Mouse (Mus musculus): ENCODE measurements around the gene Egln2. TPM values are rescaled to one million over a fixed set of nuclear protein-coding genes. Genes with fewer than 3 reads are reported as not detected.

Gene Egln2
- polyA plus RNA-seq, 1 experiment from 2014 or later, result 92.2 TPM

GRCm38 (mm10) chr7:27124969-27125368, 41.6 kb downstream of the Egln2 start:
- Histone ChIP-seq H3K9ac (no peak overlapping the region), H3K4me3 (replicated peaks) (no peak overlapping the region), H3K27me3 (no peaks in the 10 kb centered on the region), H3K36me3 (replicated peaks) (no peaks in the 10 kb centered on the region), H3K4me1 (no peaks in the 10 kb centered on the region), H3K9me3 (no peaks in the 10 kb centered on the region), H3K27ac (no peak overlapping the region), H3K4me2 (no peak overlapping the region)
- no peak for ATAC-seq (ENCODE audit: low FRiP score)
- WGBS, result 88% methylated on average over 4 of the region's 4 CpGs

- 83% methylated on average over 5 of the region's 5 CpGs for WGBS
- H3K9ac ChIP-seq, result no peak overlapping the region
- H3K4me1 ChIP-seq, result no peaks in the 10 kb centered on the region
- H3K36me3 ChIP-seq (replicated peaks), result no peaks in the 10 kb centered on the region
- no peak overlapping the region for H3K4me2 ChIP-seq
- no peak overlapping the region for H3K27ac ChIP-seq
- H3K27me3 ChIP-seq, result no peaks in the 10 kb centered on the region
- ATAC-seq (ENCODE audit: low FRiP score), result no peak
- no peak overlapping the region for H3K4me3 ChIP-seq (replicated peaks)
- no peaks in the 10 kb centered on the region for H3K9me3 ChIP-seq
Observed at GRCm38 (mm10) chr7:27124305-27124832, 42.2 kb downstream of the Egln2 start.

- ATAC-seq (ENCODE audit: low FRiP score), result no peak
- Histone ChIP-seq H3K4me2 (no peak within 1 kb of the TSS), H3K4me3 (replicated peaks) (no peak within 1 kb of the TSS), H3K4me1 (no peaks in the 10 kb centered on the region), H3K9ac (no peak within 1 kb of the TSS), H3K36me3 (replicated peaks) (no peaks in the 10 kb centered on the region), H3K27me3 (no peaks in the 10 kb centered on the region), H3K9me3 (no peaks in the 10 kb centered on the region), H3K27ac (no peak within 1 kb of the TSS)
Observed at GRCm38 (mm10) chr7:27119676-27120075, 46.9 kb downstream of the Egln2 start, which contains the start of gene Cyp2f2. Gene Cyp2f2 (plus strand): TSS chr7:27119909.

GRCm38 (mm10) chr7:27118033-27118511, 48.5 kb downstream of the Egln2 start:
- Histone ChIP-seq H3K4me3 (replicated peaks) (no peak overlapping the region), H3K4me2 (no peak overlapping the region), H3K27ac (no peak overlapping the region), H3K9me3 (no peaks in the 10 kb centered on the region), H3K4me1 (no peaks in the 10 kb centered on the region), H3K36me3 (replicated peaks) (no peaks in the 10 kb centered on the region), H3K27me3 (no peaks in the 10 kb centered on the region), H3K9ac (no peak overlapping the region)
- 70% methylated on average over 4 of the region's 4 CpGs for WGBS
- ATAC-seq (ENCODE audit: low FRiP score), result no peak

GRCm38 (mm10) chr7:27111987-27112386, 54.6 kb downstream of the Egln2 start:
- WGBS, result 71% methylated on average over 3 of the region's 3 CpGs
- H3K27me3 ChIP-seq, result no peaks in the 10 kb centered on the region
- no peaks in the 10 kb centered on the region for H3K36me3 ChIP-seq (replicated peaks)
- H3K4me1 ChIP-seq, result no peaks in the 10 kb centered on the region
- H3K27ac ChIP-seq, result no peak overlapping the region
- no peak overlapping the region for H3K4me2 ChIP-seq
- no peak overlapping the region for H3K4me3 ChIP-seq (replicated peaks)
- no peak overlapping the region for H3K9ac ChIP-seq
- ATAC-seq (ENCODE audit: low FRiP score), result no peak
- 0 out of 2 replicates have a peak, but pooled peaks cover 6% of the 10 kb centered on the region for H3K9me3 ChIP-seq

- no peak overlapping the region for H3K4me2 ChIP-seq
- H3K27ac ChIP-seq, result no peak overlapping the region
- no peaks in the 10 kb centered on the region for H3K27me3 ChIP-seq
- H3K9ac ChIP-seq, result no peak overlapping the region
- ATAC-seq (ENCODE audit: low FRiP score), result no peak
- H3K9me3 ChIP-seq, result 0 out of 2 replicates have a peak, but pooled peaks cover 6% of the 10 kb centered on the region
- WGBS, result 86% methylated on average over 1 of the region's 1 CpGs
- no peaks in the 10 kb centered on the region for H3K4me1 ChIP-seq
- no peaks in the 10 kb centered on the region for H3K36me3 ChIP-seq (replicated peaks)
- no peak overlapping the region for H3K4me3 ChIP-seq (replicated peaks)
Observed at GRCm38 (mm10) chr7:27111038-27111437, 55.6 kb downstream of the Egln2 start.

- H3K9ac ChIP-seq, result no peak overlapping the region
- no peak overlapping the region for H3K4me2 ChIP-seq
- no peak overlapping the region for H3K4me3 ChIP-seq (replicated peaks)
- H3K27me3 ChIP-seq, result no peaks in the 10 kb centered on the region
- H3K36me3 ChIP-seq (replicated peaks), result no peaks in the 10 kb centered on the region
- ATAC-seq (ENCODE audit: low FRiP score), result no peak
- 0 out of 2 replicates have a peak, but pooled peaks cover 6% of the 10 kb centered on the region for H3K9me3 ChIP-seq
- no peak overlapping the region for H3K27ac ChIP-seq
- no peaks in the 10 kb centered on the region for H3K4me1 ChIP-seq
Observed at GRCm38 (mm10) chr7:27110327-27110726, 56.3 kb downstream of the Egln2 start.

MicroRNA genes within 50 kb of the gene (microRNA counts, 519-probe panel; counts per million panel counts)
- microRNA mmu-miR-1191, result not detected

Small RNA genes within 50 kb of the gene (microRNA-seq; reads per million reads assigned to microRNA genes)
- 8.0 reads per million, percentile 24 among the genes with 10 or more reads in this experiment for gene Mir1191
- not detected for gene Mir3101

Other genes with a start within 250 kb of the Egln2 start
- gene Cyp2a22, start 227.4 kb downstream of the Egln2 start, polyA plus RNA-seq (2016; fragmentation: Nextera tagmentation; extraction: Ambion mirVana), result not detected in 2 replicates
- not detected in 2 replicates for gene Cyp2a12, start 137.7 kb downstream of the Egln2 start, polyA plus RNA-seq (2016; fragmentation: Nextera tagmentation; extraction: Ambion mirVana)
- gene Cyp2f2, start 46.9 kb downstream of the Egln2 start, polyA plus RNA-seq (2016; fragmentation: Nextera tagmentation; extraction: Ambion mirVana), result not detected in 2 replicates
- 0.15 and 0.34 TPM in 2 replicates for gene Cyp2t4, start 13.1 kb downstream of the Egln2 start, polyA plus RNA-seq (2016; fragmentation: Nextera tagmentation; extraction: Ambion mirVana)
- 69.4 and 70.4 TPM in 2 replicates for gene Rab4b, start 12.1 kb upstream of the Egln2 start, polyA plus RNA-seq (2016; fragmentation: Nextera tagmentation; extraction: Ambion mirVana)
- 0.59 TPM in 1 of 2 replicates, not detected in the other for gene Gm21983, start 14.3 kb upstream of the Egln2 start, polyA plus RNA-seq (2016; fragmentation: Nextera tagmentation; extraction: Ambion mirVana)
- gene Mia, start 14.4 kb upstream of the Egln2 start, polyA plus RNA-seq (2016; fragmentation: Nextera tagmentation; extraction: Ambion mirVana), result 9.0 and 11.7 TPM in 2 replicates
- 3.9 and 4.1 TPM in 2 replicates for gene BC024978, start 29.0 kb upstream of the Egln2 start, polyA plus RNA-seq (2016; fragmentation: Nextera tagmentation; extraction: Ambion mirVana)
- gene Snrpa, start 29.5 kb upstream of the Egln2 start, polyA plus RNA-seq (2016; fragmentation: Nextera tagmentation; extraction: Ambion mirVana), result 302 and 306 TPM in 2 replicates
- 6.3 and 7.5 TPM in 2 replicates for gene Itpkc, start 61.9 kb upstream of the Egln2 start, polyA plus RNA-seq (2016; fragmentation: Nextera tagmentation; extraction: Ambion mirVana)
- gene Coq8b, start 66.2 kb upstream of the Egln2 start, polyA plus RNA-seq (2016; fragmentation: Nextera tagmentation; extraction: Ambion mirVana), result 20.2 and 21.0 TPM in 2 replicates
- gene Numbl, start 91.6 kb upstream of the Egln2 start, polyA plus RNA-seq (2016; fragmentation: Nextera tagmentation; extraction: Ambion mirVana), result 40.6 and 41.8 TPM in 2 replicates
- gene Ltbp4, start 170.9 kb upstream of the Egln2 start, polyA plus RNA-seq (2016; fragmentation: Nextera tagmentation; extraction: Ambion mirVana), result 12.4 and 16.5 TPM in 2 replicates
- 77.1 and 81.2 TPM in 2 replicates for gene Shkbp1, start 189.2 kb upstream of the Egln2 start, polyA plus RNA-seq (2016; fragmentation: Nextera tagmentation; extraction: Ambion mirVana)
- 1.5 TPM in 1 of 2 replicates, not detected in the other for gene Gm20479, start 190.6 kb upstream of the Egln2 start, polyA plus RNA-seq (2016; fragmentation: Nextera tagmentation; extraction: Ambion mirVana)